Mouse (Mus musculus): ENCODE data around the gene Ogn. TPM values are rescaled to one million over a fixed set of nuclear protein-coding genes. Genes with fewer than 3 reads are reported as not detected.

The Ogn gene
- polyA plus RNA-seq, 1 experiment from 2014 or later, result 1.7 TPM

DNA sequence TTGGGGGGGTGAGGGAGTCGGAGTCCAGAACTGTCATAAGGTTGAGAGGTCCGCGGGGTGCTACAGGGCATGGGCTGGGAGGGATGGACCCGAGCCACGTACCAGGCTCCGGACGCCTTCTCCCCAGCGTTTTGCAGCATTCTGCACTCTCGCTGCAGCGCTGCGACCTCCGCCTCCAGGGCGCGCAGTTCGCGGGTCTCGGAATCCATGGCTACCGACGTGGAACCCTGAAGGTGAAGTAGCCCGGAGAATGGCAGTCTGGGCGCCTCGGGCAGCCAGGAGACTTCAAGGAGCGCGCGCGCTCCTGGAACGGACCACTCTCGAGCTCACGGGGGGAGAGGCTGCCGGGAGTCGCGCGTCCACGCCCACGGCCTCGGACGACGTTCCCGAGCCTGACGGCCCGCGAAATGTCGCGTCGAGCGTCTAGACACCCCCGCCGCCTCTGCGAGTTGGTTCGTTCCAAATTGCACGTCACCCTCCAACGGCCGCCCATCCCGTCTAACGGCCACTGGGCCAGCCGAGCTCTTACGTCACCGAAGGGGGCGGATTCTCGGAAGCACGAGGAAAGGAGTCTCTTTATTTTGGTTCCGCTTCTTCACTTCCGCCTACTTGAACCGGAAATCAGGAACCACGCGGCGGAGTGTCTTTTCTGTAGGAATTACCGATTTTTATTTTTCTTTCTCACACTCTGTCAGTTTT, 44.8 kb downstream of the Ogn start, which contains the start of the genes Cenpp and Nol8:
TSS of gene Cenpp (minus strand) at position 305 of the 699 bp plus-strand sequence.
TSS of gene Nol8 (plus strand) at position 598 of the 699 bp plus-strand sequence.
- no peaks in the 10 kb centered on the region for H3K9me3 ChIP-seq
- peak within 1 kb of the TSS; percentile 87 for H3K27ac ChIP-seq
- H3K27me3 ChIP-seq (ENCODE audit: poor library complexity, severe bottlenecking), result no peaks in the 10 kb centered on the region
- peak; percentile 99 for DNase-seq (ENCODE audit: extremely low spot score, low spot score)
- WGBS, result under 1% methylated on average over 68 of the region's 68 CpGs
- peak within 1 kb of the TSS; percentile 86 for H3K4me3 ChIP-seq
- peaks cover 22% of the 10 kb centered on the region for H3K4me1 ChIP-seq
- H3K36me3 ChIP-seq (replicated peaks), result peaks cover 31% of the 10 kb centered on the region

DNA sequence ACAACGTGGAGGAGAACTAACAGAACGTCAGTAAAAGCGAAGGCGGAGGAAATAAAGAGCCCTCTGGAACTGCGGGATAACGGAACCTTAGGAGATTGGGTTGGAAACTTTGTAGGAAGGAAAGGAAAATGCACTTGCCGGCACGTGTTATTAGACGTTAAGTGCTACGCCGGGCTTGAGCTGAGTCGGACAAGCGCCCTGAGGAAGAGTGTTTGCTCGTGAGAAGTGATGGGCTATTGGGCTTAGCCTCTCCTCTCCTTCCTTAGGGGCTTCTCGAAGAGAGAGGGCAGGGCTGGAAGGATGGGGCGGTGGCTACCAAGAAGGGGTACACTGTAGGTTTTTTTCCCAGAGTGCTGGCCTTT, 45.3 kb downstream of the Ogn start:
- under 1% methylated on average over 16 of the region's 16 CpGs for WGBS
- Histone ChIP-seq H3K4me3 (peak overlapping the region; percentile 86), H3K9me3 (no peaks in the 10 kb centered on the region), H3K27me3 (ENCODE audit: poor library complexity, severe bottlenecking) (no peaks in the 10 kb centered on the region), H3K27ac (peak overlapping the region; percentile 87), H3K4me1 (peaks cover 22% of the 10 kb centered on the region), H3K36me3 (replicated peaks) (peaks cover 33% of the 10 kb centered on the region)
- DNase-seq (ENCODE audit: extremely low spot score, low spot score), result no peak

Other genes with a start within 250 kb of the Ogn start
- 18.7 and 20.4 TPM in 2 replicates for gene Ippk, start 186.8 kb upstream of the Ogn start, polyA plus RNA-seq (2016; fragmentation: Nextera tagmentation; extraction: Ambion mirVana)
- 1.5 and 1.8 TPM in 2 replicates for gene Tes3-ps, start 114.7 kb upstream of the Ogn start, polyA plus RNA-seq (2016; fragmentation: Nextera tagmentation; extraction: Ambion mirVana)
- 0.34 and 0.63 TPM in 2 replicates for gene Ecm2, start 103.2 kb upstream of the Ogn start, polyA plus RNA-seq (2016; fragmentation: Nextera tagmentation; extraction: Ambion mirVana)
- gene Aspn, start 63.6 kb upstream of the Ogn start, polyA plus RNA-seq (2016; fragmentation: Nextera tagmentation; extraction: Ambion mirVana), result 0.18 and 0.21 TPM in 2 replicates
- 0.99 and 1.1 TPM in 2 replicates for gene Omd, start 25.6 kb upstream of the Ogn start, polyA plus RNA-seq (2016; fragmentation: Nextera tagmentation; extraction: Ambion mirVana)
- 36.4 and 37.1 TPM in 2 replicates for gene Cenpp, start 44.7 kb downstream of the Ogn start, polyA plus RNA-seq (2016; fragmentation: Nextera tagmentation; extraction: Ambion mirVana)
- gene Nol8, start 45.0 kb downstream of the Ogn start, polyA plus RNA-seq (2016; fragmentation: Nextera tagmentation; extraction: Ambion mirVana), result 23.1 and 25.9 TPM in 2 replicates
- gene Iars, start 74.1 kb downstream of the Ogn start, polyA plus RNA-seq (2016; fragmentation: Nextera tagmentation; extraction: Ambion mirVana), result 120 and 125 TPM in 2 replicates
- not detected in 2 replicates for gene Gm30302, start 191.0 kb downstream of the Ogn start, polyA plus RNA-seq (2016; fragmentation: Nextera tagmentation; extraction: Ambion mirVana)

All from forebrain, embryonic 10.5 days (tissue).